Mouse (Mus musculus) spleen, adult 18-20 months (tissue): ENCODE results near the gene Pxylp1.
"Not testable (repeated sequence)": the region's sequence is repeated elsewhere in the genome, so short reads cannot be mapped to it uniquely, and the experiment has no call there.

Source experiments
- DNase-seq, 2 experiments: peaks; one replicate each; pipeline ENCODE4 v3.0.0; 2022; ENCODE audit warnings: mixed read lengths in 2 of 2

Pxylp1 gene

DNA sequence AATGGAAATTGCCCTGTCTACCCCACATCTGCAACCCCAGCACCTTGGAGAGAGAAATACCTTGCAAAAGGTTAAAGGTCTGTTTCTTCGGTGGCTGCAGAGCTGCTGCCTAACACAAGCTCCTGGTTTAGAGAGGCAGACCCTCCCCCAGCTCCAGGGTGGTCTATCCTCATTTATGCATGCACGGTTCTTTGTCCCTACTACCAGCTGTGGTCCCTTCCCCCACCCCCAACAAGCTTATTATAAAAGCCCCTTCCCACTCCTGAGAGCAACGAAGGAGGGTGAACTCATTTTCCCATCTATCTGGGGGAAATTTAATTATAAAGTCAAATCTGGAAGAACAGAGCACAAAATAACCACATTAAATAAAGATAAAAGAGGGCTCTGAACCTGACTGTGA, at the start of gene Pxylp1:
Pxylp1 (minus strand) TSS at position 124 of the 400 bp plus-strand sequence.
- DNase-seq: no peak

DNA sequence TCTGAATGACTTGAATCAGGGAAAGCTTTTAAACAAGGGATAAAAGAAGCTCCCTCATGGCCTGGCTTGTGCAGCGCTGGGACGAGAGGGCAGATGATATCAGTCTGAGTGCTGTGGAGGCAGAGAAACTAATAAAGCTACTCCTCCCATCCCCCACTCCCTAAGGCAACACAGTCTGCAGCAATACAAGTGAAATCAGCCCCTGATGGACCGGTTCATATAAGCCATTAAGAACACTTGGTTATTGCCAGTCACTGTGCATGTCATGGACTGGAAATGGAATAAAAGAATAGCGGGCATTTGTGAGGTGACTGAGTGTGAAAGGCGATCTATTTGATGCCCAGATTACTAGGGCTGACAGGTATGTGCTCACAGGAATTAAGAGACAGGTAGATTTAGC, 46.4 kb upstream of the Pxylp1 start:
- DNase-seq: no peak

DNA sequence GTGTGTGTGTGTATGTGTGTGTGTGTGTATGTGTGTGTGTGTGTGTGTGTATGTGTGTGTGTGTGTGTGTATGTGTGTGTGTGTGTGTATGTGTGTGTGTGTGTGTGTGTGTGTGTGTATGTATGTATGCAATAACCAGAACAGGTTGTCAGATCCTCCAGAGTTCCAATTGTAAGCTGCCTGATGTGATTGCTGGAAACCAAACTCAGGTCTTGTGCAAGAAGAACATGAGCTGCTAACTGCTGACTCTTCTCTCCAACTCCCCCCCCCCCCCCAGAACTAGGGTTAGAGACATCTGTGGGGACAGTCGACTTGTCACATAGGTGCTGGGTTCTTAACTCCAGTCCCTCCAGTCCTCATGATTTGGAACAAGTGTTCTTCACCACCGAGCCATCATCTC, 44.0 kb upstream of the Pxylp1 start:
- not testable (repeated sequence) for DNase-seq

DNA sequence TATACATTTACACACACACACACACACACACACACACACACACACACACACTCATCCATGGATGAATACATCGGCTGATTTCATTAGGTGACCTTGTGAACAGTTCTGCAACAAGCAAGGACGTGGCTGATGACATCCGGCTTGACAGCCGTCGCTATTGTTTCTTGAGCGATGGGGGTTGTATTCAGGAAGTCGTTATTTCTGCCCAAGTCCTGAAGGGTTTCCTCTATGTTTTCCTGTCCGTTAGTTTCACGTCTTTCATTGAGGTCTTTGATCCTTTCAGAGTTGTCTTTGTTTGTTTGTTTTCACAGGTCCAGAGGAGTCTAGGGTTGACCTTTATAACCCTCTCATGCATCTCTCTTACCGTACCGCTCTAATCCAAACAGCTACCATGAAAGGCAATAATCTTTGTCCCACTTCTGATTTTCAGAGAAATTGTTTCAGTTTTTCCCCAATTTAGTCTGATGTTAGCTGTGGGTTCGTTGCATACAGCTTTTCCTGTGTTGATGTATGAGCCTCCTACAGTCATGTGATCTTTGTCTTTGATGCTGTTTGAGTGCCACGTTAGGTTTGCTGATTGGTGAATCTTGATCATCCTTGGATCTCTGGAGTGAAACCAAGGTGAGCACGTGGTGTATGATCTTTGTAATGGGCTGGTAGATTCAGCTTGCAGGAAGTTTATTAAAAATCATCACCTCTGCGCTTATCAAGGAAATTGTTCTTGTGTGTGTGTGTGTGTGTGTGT, 43.3 kb upstream of the Pxylp1 start:
- DNase-seq: no peak

DNA sequence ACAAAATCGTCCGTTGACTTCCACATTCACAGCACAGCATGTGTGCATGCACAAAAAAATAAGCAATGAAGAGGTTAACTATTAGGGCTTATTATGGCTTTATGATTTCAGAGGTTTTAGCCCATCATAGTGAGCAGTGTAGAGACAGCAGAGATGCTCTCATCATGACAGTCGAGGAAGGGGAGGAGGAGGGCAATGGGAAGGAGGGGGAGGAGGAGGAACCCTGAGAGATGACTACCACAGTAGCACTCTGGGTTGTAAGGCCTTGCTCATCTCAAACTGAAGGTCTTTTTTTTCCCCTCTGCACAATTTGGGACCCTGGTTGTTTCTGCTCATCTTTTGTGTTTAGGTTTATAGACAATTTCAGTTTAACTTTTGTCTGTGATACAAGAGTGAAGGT, 42.3 kb upstream of the Pxylp1 start:
- no peak for DNase-seq

DNA sequence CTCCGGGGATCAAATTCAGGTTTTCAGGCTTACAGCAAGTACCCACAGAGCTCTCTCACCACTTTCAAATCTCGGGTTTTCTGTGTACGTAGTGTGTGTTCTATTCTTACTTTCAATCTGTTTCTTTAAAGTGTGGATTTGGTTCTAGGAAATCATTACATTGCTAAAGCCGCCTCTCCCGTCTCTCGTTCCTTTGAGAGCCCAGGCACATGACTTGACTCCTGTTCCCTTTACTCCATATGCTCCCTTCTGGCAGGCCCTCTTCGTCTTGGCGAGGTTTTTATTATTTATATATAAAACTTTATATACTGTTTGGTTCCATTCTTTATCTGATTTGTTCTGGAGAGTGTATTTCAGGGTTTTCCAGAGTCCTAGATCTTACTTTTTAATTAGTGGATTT, 40.3 kb upstream of the Pxylp1 start:
- DNase-seq: no peak

DNA sequence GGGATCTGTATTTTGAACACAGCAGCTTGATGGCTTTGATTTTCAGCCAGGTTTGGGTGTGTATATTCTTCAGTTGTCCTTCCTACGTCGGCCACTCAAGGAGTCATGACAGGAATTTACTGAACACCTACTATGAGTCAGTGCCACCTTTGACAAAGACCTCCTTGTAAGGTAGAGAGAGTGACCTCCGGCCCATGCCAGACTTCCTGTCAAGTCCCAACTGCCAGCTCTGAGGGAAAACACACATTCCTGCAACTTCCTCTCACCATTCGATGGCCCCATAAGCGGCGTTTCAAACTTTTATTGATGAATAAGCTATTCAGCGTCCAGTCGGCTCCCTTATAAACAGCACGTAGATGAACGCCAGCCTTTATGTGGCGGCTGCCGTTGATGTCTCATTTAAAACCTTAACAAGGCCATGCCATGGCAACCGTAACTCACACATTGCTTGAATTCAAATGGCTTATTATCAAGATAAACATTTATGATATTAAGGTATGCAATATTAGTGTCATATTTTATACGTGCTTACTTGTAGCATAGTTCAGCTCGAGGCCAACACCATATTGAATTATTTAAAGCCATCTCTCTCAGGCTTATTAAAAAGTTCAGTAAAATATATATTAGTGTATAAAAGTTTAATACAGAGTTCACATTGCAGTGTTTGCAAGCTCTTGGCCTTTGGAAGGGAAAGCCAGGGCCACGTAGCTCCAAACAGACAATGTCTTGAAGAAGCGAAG, 31.3 kb upstream of the Pxylp1 start:
- no peak for DNase-seq

DNA sequence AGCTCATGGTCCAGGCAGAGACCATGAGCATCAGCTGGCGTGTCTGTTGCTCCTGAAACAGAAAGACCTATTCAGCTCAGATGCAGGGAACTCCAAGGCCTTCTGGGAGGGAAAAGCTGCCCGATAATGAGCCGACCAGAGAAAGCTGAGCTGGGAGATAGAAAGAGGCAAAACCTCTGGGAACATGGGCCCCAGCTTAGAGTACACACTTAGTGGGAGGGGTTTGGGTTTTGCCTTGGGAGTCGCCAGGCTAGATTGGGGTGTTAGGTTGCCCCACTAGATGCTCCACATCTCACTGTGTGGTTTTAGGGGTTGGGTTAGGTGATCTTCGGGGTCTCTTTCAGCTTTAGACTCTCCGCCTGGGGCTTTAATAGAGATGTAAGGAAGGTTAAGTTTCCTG, 30.6 kb upstream of the Pxylp1 start:
- no peak for DNase-seq

DNA sequence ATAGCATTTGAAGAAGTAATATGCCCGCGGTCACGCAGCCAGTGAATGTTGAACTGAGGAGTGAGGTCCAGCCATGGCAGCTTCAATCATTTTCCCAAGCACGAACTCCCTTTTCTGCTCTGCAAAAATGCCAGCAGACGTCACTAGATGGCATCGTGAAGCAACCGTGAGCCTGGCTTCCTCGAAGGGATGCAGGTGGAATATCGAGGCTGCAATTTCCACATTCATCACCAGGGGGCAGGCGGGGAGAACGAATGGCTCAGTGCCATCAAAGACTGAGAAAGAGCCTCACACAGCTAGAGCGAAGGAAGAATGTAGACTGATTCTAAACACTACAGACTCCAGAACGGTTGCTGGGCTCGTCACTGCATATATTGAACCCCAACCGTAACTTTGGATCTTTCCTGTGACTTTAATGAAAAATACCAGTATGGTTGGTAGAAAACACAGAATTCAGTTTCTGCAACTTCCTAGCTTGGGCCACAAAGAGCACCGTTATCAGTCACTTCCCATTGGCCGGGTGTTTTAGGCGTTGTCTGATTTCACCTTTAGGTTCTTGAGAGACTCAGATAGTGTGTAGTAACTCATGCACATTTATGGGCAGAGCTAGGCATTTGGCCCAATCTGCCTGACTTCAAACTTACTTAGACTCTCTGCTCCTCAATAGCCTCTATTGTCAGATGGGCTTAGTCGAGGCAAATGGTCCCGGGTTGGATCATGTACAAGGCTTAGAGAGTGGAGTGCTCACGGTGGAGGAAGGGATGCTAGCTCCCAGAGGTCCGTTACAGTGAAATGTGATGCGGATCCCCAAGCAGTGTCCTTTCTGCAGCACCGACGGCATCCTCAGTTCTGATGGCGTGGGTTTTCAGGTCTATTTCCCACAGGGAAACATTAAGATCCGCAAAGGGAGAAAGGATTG, 24.4 kb upstream of the Pxylp1 start:
- DNase-seq: peak; percentile 69 to 89

DNA sequence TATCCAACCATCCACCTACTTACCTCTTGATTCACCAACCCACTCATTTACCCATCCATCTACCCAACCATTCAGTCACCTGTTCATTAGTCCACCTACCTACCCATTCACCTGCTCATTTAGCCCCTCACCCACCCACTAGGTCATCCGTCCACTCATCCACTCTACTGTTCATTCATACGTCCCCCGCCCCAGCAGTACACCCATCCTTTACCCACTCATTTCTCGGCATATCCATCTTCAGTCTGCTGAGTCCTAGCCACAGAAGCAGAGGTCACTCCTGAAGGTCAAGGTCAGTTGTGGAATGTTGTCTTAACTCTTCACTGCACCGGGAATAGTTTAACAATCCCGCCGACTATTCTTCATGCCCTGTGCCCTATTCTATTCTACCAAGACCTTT, 23.6 kb upstream of the Pxylp1 start:
- DNase-seq: no peak

DNA sequence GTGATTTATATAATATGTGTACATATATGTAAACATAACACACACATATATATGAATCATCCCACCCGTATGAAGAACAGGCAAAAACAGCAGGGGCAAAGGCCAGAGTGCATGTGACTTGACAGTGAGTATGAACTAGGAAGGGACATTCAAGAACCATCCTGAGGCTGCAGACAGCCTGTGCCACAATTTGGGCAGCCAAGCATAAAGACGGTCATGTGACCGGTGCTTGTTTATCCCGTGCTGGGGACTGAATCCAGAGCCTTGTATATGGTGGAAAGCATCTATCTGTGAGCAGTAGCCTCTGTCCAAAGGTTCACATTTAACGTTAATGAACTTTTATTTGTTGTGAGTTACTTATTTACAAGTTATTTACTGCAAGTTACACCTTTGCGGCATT, 22.4 kb upstream of the Pxylp1 start:
- DNase-seq: no peak

DNA sequence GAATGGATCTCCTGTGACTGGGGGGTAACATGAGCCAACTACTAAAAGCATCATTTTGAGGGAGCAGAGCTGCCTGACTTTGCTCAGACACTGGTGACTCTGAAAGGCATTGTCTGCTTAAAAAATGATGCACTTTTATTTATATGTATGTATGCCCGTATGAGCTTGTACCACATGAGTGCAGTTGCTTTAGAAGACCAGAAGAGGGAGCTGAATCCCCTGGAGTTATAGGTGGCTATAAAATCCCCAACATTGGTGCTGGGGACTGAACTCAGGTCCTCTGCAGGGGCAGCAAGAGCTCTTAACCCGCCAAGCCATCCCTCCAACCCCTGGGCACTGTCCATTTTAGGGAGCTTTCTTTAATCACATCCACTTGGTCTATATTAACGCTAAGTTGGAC, 21.5 kb upstream of the Pxylp1 start:
- no peak for DNase-seq

DNA sequence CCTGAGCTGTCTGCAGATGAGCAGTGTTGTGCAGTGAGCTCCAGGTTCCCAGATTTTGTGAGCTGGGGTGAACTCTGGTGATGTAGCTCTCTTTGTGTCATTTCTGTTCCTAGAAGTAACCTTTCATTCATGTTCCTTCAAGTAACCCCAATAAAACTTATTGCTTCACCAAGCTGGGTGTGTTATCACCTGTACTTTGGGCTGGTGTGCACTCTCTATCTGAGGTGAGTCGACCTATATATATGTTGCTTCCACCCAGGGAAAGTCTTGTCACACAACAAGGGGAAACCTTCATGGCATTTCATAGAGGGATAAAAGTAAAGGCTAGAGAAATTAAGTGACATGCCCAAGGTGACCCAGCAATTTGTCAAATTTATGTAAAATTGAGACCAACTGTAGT, 17.0 kb upstream of the Pxylp1 start:
- DNase-seq: no peak

DNA sequence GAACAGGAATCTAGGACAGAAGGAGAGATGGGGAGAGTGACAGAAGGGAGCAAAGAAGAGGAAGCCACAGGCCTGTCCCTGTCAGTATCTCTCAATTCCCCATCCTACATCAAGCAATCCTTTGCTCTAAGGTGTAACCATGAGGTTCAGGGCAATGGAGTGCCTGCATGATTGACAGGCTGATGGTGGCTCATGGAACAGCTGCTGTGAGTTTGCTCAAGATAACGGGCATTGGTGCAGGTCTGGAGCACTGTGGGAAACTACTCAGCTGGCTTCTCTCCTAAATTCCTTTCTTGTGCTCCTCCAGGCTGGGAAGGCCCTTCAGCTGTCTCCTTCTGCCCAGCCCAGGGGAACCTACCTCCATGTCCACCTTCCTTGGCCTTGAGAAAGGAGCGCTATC, 16.3 kb upstream of the Pxylp1 start:
- DNase-seq: no peak

DNA sequence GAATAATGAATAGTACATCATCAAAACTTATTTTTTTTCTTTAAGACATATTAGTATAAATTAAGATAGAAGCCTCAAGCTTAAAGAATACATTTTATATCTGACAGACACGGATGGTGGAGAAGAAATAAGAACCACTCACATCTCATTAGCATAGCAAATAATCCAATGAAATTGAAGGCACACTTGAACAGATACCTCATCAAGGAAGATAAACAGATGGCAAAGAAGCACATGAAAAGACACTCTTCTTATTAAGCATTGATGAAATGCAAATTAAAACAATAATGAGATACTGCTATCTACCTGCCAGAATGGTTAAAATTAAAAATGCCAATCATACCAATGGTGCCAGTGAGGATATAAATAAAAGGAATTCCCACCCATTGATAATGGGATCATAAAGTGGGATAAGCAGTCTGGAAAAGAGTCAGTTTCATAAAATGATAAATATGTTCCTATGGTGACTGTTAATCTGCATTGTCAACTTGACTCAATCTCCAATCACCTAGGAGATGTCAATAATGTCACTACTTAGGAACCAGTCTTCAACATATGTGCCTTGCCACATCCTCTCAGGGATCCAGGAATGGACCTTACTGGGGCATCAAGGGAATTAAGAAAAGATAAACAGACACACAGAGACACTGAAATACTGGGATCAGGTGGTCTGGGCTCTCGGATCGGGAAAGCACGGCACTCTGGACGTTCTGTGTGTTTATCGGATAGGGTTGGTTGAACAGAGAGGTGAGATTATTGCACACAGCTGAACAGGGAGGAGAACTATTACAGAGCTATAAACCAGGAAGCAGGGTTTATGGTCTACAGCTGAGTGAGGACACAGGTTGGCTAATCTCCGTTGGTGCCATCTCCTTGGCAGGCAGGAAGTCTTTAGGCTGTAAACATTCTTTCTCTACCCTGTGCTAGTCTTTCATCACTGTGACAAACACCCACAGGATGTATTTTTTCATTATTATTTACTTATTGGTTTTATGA, 12.2 kb upstream of the Pxylp1 start:
- DNase-seq: no peak

DNA sequence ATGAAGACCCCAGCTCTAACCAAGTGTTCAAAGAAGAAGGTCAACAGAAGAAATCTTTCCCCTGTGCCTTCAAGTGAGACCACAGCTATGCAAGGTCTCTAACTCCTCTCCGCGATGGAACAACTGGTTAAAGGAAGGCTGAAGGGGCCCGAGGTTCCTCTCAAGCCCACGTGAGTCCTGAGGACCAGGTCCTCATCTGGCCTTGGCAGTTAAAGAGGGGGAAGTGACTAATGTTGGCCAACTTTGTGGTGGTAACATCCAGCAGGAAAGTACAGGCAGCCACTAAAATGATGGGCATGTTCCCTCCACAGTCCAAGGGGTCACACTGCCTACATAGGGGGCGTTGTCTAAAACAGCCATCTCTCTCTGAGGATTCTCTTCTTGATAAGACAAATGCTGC, 7.2 kb upstream of the Pxylp1 start:
- no peak for DNase-seq

DNA sequence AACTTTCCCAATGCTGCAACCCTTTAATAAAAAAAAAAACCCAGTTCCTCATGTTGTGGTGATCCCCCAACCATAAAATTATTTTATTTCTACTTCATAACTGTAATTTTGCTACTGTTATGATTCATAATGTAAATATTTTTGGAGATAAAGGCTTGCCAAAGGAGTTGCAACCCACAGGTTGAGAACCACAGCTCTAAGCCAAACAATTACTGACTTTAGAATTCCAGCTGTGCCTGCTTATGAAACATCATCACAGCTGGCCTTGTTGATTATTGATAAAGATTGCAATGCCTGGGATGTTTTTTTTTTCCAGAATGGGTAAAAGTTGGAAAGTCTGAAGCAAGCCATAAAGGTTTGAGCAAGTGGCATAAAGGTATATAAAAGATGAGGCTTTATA, 6.5 kb upstream of the Pxylp1 start:
- DNase-seq: no peak

DNA sequence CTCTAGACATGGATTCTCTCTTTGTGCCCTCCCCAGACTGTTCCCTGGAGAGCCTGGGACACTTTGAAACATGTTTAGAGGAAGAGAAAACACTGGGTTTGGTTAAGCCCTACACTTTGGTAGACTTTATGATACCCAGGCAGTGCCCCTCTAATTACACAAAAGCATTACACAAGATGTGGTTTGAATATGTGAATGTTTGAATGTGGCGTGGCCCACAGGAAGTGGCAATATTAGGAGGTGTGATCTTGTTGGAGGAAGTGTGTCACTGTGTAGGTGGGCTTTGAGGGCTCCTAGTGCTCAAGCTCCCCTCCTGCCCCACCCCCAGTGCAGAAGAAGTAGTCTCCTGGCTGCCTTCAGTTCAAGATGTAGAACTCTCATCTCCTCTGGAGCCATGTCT, 4.2 kb upstream of the Pxylp1 start:
- DNase-seq: no peak

DNA sequence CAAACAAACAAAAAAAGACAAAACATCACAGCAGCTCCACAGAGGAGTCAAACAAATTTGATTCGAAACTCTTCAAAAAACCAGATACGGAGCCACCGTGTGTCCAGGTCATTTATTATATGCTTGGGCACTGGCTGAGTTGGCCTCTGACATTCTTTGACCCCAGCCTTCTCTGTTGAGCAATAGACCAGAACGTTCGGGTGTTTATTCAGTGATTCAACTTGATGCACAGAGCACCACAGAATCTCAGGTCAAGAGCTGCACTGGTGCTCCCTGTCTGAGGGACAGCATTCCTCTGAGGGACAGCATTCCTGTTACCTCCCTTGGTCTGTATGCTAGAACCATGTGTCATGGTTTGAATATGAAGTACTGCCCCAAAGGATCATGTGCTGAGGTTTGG, 1.1 kb upstream of the Pxylp1 start:
- DNase-seq: no peak

DNA sequence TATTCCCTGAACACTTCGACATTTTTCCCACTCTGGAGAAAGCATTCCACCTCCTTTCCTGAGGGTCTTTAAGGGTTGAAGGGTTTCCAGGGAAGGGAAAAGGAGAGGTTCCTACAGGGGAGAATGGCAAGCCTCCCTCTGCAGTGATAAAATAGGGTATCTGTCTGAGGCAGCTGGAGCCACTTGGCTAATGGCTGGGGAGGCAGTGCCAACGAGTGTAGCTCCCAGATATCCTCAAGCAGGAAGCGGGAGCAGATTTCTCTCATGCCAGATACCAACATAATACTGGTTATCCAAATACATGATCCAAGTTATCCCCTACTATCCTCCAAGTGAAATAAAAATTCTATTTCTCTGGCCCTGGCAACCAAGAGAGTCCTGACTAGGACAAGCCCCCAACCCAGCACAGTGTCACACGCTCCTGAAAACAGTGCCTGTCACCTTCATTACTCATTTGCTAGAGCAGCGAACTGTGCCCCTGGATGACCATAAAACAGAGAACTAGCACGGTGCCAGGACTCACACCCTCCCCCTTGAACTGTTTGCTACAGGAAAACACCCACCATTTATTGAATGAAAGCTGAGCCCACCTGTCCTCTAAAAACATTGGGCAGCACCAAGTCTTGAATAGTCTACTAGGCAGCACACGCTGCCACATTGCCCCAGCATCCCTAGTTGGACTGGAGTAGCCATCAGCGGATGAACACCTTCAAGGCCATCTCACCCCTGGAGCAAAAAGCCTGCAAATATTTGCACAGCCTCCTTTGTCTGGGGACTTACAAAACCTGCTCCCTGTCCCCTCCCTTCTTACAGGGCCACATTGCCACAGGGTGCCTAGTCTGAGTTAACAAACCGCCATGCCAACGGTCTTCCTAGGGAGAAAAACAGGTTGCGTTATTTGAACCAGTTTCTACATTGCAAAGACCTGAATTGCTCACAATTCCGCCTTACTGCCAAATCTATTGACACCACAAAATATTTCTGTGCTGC, 833 bp downstream of the Pxylp1 start:
- no peak for DNase-seq

DNA sequence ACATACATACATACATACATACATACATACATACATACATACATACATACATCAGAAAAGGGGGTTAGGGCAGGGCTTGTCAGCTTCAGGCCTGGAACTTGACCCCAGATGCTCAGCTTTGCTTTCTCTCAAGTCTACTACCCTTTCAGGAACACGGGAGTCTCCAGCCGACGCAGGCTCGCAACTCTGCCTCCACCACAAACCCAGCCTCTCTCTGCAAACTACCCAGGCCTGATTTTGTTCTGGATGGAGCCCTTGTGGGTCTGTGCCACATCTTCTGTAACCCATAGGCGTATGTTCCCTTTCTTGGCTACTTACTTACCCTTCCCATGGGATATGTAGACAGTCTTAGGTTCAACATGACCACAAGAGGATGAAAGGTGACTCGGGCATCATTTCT, 1.7 kb downstream of the Pxylp1 start:
- no peak for DNase-seq
